Mouse (Mus musculus) heart, embryonic 13.5 days (tissue): ENCODE measurements at regions not wholly inside any gene's neighbourhood (a gene's known extent, or its start where the extent isn't known, plus 50 kb on each side); places are given as distances from the start of the nearest gene placed in this dataset.
A peak's percentile ranks its signal among the peaks of the same experiment; 100 is the strongest.

Experiments
- ATAC-seq: fragments of 200-750 bp; cut with Nextera tagmentation; 2 replicates; pipeline ENCODE4 v1.8.0; 2017; ENCODE audit warnings: moderate TSS enrichment; ENCODE audit not compliant: insufficient number of reproducible peaks, low FRiP score, low TSS enrichment; ENCODE audit errors: extremely low read depth
- H3K27ac ChIP-seq: fragments of 300-500 bp; sonication (generic); replicated peaks from 2 replicates; pipeline ENCODE4 v1.5.1; 2015; ENCODE audit warnings: moderate library complexity, mild to moderate bottlenecking, inconsistent platforms
- H3K27me3 ChIP-seq: fragments of 300-500 bp; sonication (generic); replicated peaks from 2 replicates; pipeline ENCODE4 v1.6.1; 2015; ENCODE audit warnings: mild to moderate bottlenecking, inconsistent platforms
- H3K36me3 ChIP-seq: fragments of 300-500 bp; sonication (generic); 2 replicates; pipeline ENCODE4 v1.6.1; 2015; ENCODE audit warnings: mild to moderate bottlenecking, inconsistent platforms
- H3K4me1 ChIP-seq: fragments of 300-500 bp; sonication (generic); 2 replicates; pipeline ENCODE4 v1.6.1; 2015; ENCODE audit warnings: inconsistent platforms
- H3K4me2 ChIP-seq: fragments of 300-500 bp; sonication (generic); 2 replicates; pipeline ENCODE4 v1.6.1; 2015; ENCODE audit warnings: inconsistent platforms, mild to moderate bottlenecking, moderate library complexity
- H3K4me3 ChIP-seq: fragments of 300-500 bp; sonication (generic); 2 replicates; pipeline ENCODE4 v1.5.1; 2015; ENCODE audit warnings: moderate library complexity, mild to moderate bottlenecking, inconsistent platforms
- H3K9ac ChIP-seq: fragments of 300-500 bp; sonication (generic); 2 replicates; pipeline ENCODE4 v1.6.1; 2015; ENCODE audit warnings: inconsistent platforms, mild to moderate bottlenecking, moderate library complexity
- H3K9me3 ChIP-seq: fragments of 300-500 bp; sonication (generic); 2 replicates; pipeline ENCODE4 v1.6.1; 2016; ENCODE audit warnings: inconsistent platforms
- WGBS: fragments of 180-500 bp; shearing (Covaris S2); methylation state at CpG from one replicate; pipeline ENCODE4 v1.1.7; 2015; ENCODE audit warnings: mixed read lengths; 5-methylcytosine and 5-hydroxymethylcytosine counted together

- ATAC-seq, result no peak
- no peaks in the 10 kb centered on the region for H3K36me3 ChIP-seq
- H3K4me1 ChIP-seq, result peaks cover 7% of the 10 kb centered on the region
- no peak overlapping the region for H3K4me2 ChIP-seq
- no peak overlapping the region for H3K9ac ChIP-seq
- no peaks in the 10 kb centered on the region for H3K27me3 ChIP-seq
- no peak overlapping the region for H3K27ac ChIP-seq
- peaks cover 7% of the 10 kb centered on the region; the same call in 1 of the 2 replicates for H3K9me3 ChIP-seq
- H3K4me3 ChIP-seq, result no peak overlapping the region
- WGBS, result 79% methylated on average over 3 of the region's 3 CpGs
These were observed 205.1 kb downstream of the Gm10260 start for GRCm38 (mm10) chr13:97555312-97555711.

GRCm38 (mm10) chr13:97554601-97555000 is 205.8 kb downstream of the Gm10260 start:
- H3K36me3 ChIP-seq, result no peaks in the 10 kb centered on the region
- H3K4me1 ChIP-seq, result peaks cover 7% of the 10 kb centered on the region
- no peak overlapping the region for H3K9ac ChIP-seq
- H3K4me3 ChIP-seq, result no peak overlapping the region
- WGBS, result 15% methylated on average over 5 of the region's 5 CpGs
- peaks cover 9% of the 10 kb centered on the region; the same call in 1 of the 2 replicates for H3K9me3 ChIP-seq
- 0 out of 2 replicates have a peak overlapping the region, but pooled peaks have one; percentile 0 for H3K27ac ChIP-seq
- no peak for ATAC-seq
- no peaks in the 10 kb centered on the region for H3K27me3 ChIP-seq
- H3K4me2 ChIP-seq, result no peak overlapping the region

- Histone ChIP-seq H3K9ac (no peak overlapping the region), H3K9me3 (0 out of 2 replicates have a peak, but pooled peaks cover 5% of the 10 kb centered on the region)
These were observed 208.2 kb downstream of the Gm10260 start for GRCm38 (mm10) chr13:97552236-97552635.

GRCm38 (mm10) chr13:97550880-97551279 is 209.6 kb downstream of the Gm10260 start:
- Histone ChIP-seq H3K9me3 (0 out of 2 replicates have a peak, but pooled peaks cover 5% of the 10 kb centered on the region), H3K9ac (no peak overlapping the region), H3K27ac (no peak overlapping the region), H3K4me2 (no peak overlapping the region), H3K4me1 (peaks cover 40% of the 10 kb centered on the region), H3K27me3 (no peaks in the 10 kb centered on the region), H3K36me3 (no peaks in the 10 kb centered on the region), H3K4me3 (no peak overlapping the region)
- no peak for ATAC-seq
- 71% methylated on average over 3 of the region's 3 CpGs for WGBS

More at GRCm38 (mm10) chr13:97552236-97552635, 208.2 kb downstream of the Gm10260 start:
- WGBS, result 76% methylated on average over 4 of the region's 4 CpGs
- H3K4me2 ChIP-seq, result no peak overlapping the region
- no peaks in the 10 kb centered on the region for H3K36me3 ChIP-seq
- no peak overlapping the region for H3K27ac ChIP-seq
- no peak for ATAC-seq
- H3K27me3 ChIP-seq, result no peaks in the 10 kb centered on the region
- peaks cover 30% of the 10 kb centered on the region for H3K4me1 ChIP-seq
- no peak overlapping the region for H3K4me3 ChIP-seq

- no peak overlapping the region for H3K9ac ChIP-seq
- no peaks in the 10 kb centered on the region for H3K36me3 ChIP-seq
- no peaks in the 10 kb centered on the region for H3K27me3 ChIP-seq
- no peak overlapping the region for H3K4me3 ChIP-seq
- ATAC-seq, result no peak
- 83% methylated on average over 5 of the region's 5 CpGs for WGBS
- H3K9me3 ChIP-seq, result 0 out of 2 replicates have a peak, but pooled peaks cover 5% of the 10 kb centered on the region
- no peak overlapping the region for H3K4me2 ChIP-seq
- H3K4me1 ChIP-seq, result peaks cover 42% of the 10 kb centered on the region
- no peak overlapping the region for H3K27ac ChIP-seq
These were observed 210.3 kb downstream of the Gm10260 start for GRCm38 (mm10) chr13:97550172-97550571.

- no peak overlapping the region for H3K4me2 ChIP-seq
- H3K27me3 ChIP-seq, result no peaks in the 10 kb centered on the region
- H3K36me3 ChIP-seq, result no peaks in the 10 kb centered on the region
- H3K27ac ChIP-seq, result peak overlapping the region; percentile 86
- no peak overlapping the region for H3K4me3 ChIP-seq
- ATAC-seq, result no peak
- 0 out of 2 replicates have a peak, but pooled peaks cover 5% of the 10 kb centered on the region for H3K9me3 ChIP-seq
- 87% methylated on average over 6 of the region's 6 CpGs for WGBS
- H3K4me1 ChIP-seq, result peaks cover 36% of the 10 kb centered on the region
- H3K9ac ChIP-seq, result no peak overlapping the region
These were observed 211.0 kb downstream of the Gm10260 start for GRCm38 (mm10) chr13:97549384-97549783.

GRCm38 (mm10) chr13:97548527-97548977 is 211.9 kb downstream of the Gm10260 start:
- Histone ChIP-seq H3K4me1 (peaks cover 35% of the 10 kb centered on the region), H3K36me3 (no peaks in the 10 kb centered on the region), H3K9ac (no peak overlapping the region), H3K27ac (peak overlapping the region; percentile 86), H3K27me3 (no peaks in the 10 kb centered on the region), H3K9me3 (0 out of 2 replicates have a peak, but pooled peaks cover 5% of the 10 kb centered on the region), H3K4me3 (no peak overlapping the region), H3K4me2 (peak overlapping the region; percentile 34)
- ATAC-seq, result no peak; the same call in 1 of the 2 replicates
- WGBS, result 9% methylated on average over 9 of the region's 9 CpGs

GRCm38 (mm10) chr13:97546936-97547335 is 213.5 kb downstream of the Gm10260 start:
- H3K36me3 ChIP-seq, result no peaks in the 10 kb centered on the region
- H3K27me3 ChIP-seq, result no peaks in the 10 kb centered on the region
- no peak for ATAC-seq
- 35% methylated on average over 5 of the region's 5 CpGs for WGBS
- H3K9me3 ChIP-seq, result 0 out of 2 replicates have a peak, but pooled peaks cover 5% of the 10 kb centered on the region
- no peak overlapping the region for H3K4me2 ChIP-seq
- H3K4me1 ChIP-seq, result peaks cover 35% of the 10 kb centered on the region
- no peak overlapping the region for H3K4me3 ChIP-seq
- H3K27ac ChIP-seq, result peak overlapping the region; percentile 86
- H3K9ac ChIP-seq, result no peak overlapping the region

- Histone ChIP-seq H3K27ac (no peak overlapping the region), H3K4me3 (no peak overlapping the region), H3K9me3 (0 out of 2 replicates have a peak, but pooled peaks cover 5% of the 10 kb centered on the region), H3K4me2 (no peak overlapping the region), H3K27me3 (no peaks in the 10 kb centered on the region), H3K9ac (no peak overlapping the region), H3K4me1 (peaks cover 35% of the 10 kb centered on the region), H3K36me3 (no peaks in the 10 kb centered on the region)
- 63% methylated on average over 9 of the region's 9 CpGs for WGBS
- ATAC-seq, result no peak
These were observed 214.4 kb downstream of the Gm10260 start for GRCm38 (mm10) chr13:97545971-97546454.

GRCm38 (mm10) chr13:97539686-97540085 is 220.7 kb downstream of the Gm10260 start:
- no peak for ATAC-seq
- H3K9me3 ChIP-seq, result no peaks in the 10 kb centered on the region
- H3K4me3 ChIP-seq, result no peak overlapping the region
- H3K9ac ChIP-seq, result no peak overlapping the region
- H3K4me1 ChIP-seq, result peaks cover 5% of the 10 kb centered on the region
- H3K27me3 ChIP-seq, result no peaks in the 10 kb centered on the region
- no peak overlapping the region for H3K27ac ChIP-seq
- H3K36me3 ChIP-seq, result no peaks in the 10 kb centered on the region
- WGBS, result 71% methylated on average over 9 of the region's 9 CpGs
- no peak overlapping the region for H3K4me2 ChIP-seq

GRCm38 (mm10) chr13:97538441-97538840 is 222.0 kb downstream of the Gm10260 start:
- Histone ChIP-seq H3K4me2 (no peak overlapping the region), H3K9ac (no peak overlapping the region), H3K27me3 (no peaks in the 10 kb centered on the region), H3K4me1 (peaks cover 18% of the 10 kb centered on the region), H3K9me3 (no peaks in the 10 kb centered on the region), H3K36me3 (no peaks in the 10 kb centered on the region), H3K4me3 (no peak overlapping the region), H3K27ac (no peak overlapping the region)
- 86% methylated on average over 7 of the region's 7 CpGs for WGBS
- ATAC-seq, result no peak

GRCm38 (mm10) chr13:97537686-97538085 is 222.7 kb downstream of the Gm10260 start:
- WGBS, result 69% methylated on average over 7 of the region's 7 CpGs
- Histone ChIP-seq H3K9ac (no peak overlapping the region), H3K27ac (no peak overlapping the region)

More at GRCm38 (mm10) chr13:97537686-97538085, 222.7 kb downstream of the Gm10260 start:
- Histone ChIP-seq H3K4me3 (no peak overlapping the region), H3K36me3 (no peaks in the 10 kb centered on the region), H3K9me3 (no peaks in the 10 kb centered on the region), H3K4me1 (peaks cover 25% of the 10 kb centered on the region), H3K27me3 (no peaks in the 10 kb centered on the region), H3K4me2 (no peak overlapping the region)
- no peak for ATAC-seq
